Mouse (Mus musculus): ENCODE measurements around the gene Psmd4. TPM values are rescaled to one million over a fixed set of nuclear protein-coding genes. Genes with fewer than 3 reads are reported as not detected.
A peak's percentile ranks its signal among the peaks of the same experiment; 100 is the strongest.
"Not testable (repeated sequence)": the region's sequence is repeated elsewhere in the genome, so short reads cannot be mapped to it uniquely, and the experiment has no call there.

Gene Psmd4
- total RNA-seq, 1 experiment = 291 TPM

GRCm38 (mm10) chr3:95029291-95029827 is 13.1 kb downstream of the Psmd4 start:
- H3K27ac ChIP-seq (ENCODE audit: insufficient read depth, low read depth, low read length, poor library complexity, severe bottlenecking); H3K4me3 ChIP-seq (ENCODE audit: insufficient read depth in 1 of 2, low read depth in 1 of 2, low read length in 2 of 2, poor library complexity in 1 of 2, severe bottlenecking in 1 of 2); in situ Hi-C loops (cut with MboI; ENCODE audit: low sequenced_read_pairs in 2 of 2, unreplicated experiment in 2 of 2); H3K9ac ChIP-seq (ENCODE audit: insufficient read depth, low read depth, low read length, poor library complexity, severe bottlenecking); H3K9me3 ChIP-seq (ENCODE audit: control insufficient read depth, insufficient read depth, low read depth, low read length); DNase-seq (ENCODE audit: low read depth, low spot score): not testable (repeated sequence)
- peaks cover 0 to 11% of the 10 kb centered on the region in 2 experiments; a peak in 1 of 4 replicates for H3K4me1 ChIP-seq (ENCODE audit: control insufficient read depth in 2 of 2, insufficient read depth in 2 of 2, low read length in 2 of 2, poor library complexity in 1 of 2)
- peaks cover 23% of the 10 kb centered on the region for H3K36me3 ChIP-seq (ENCODE audit: control insufficient read depth, insufficient read depth, low read length, poor library complexity, severe bottlenecking)
- TF ChIP-seq ZNF384 (IDR thresholded peaks at IDR 0.05; ENCODE audit: low read depth, low read length) = peak; percentile 65

DNA sequence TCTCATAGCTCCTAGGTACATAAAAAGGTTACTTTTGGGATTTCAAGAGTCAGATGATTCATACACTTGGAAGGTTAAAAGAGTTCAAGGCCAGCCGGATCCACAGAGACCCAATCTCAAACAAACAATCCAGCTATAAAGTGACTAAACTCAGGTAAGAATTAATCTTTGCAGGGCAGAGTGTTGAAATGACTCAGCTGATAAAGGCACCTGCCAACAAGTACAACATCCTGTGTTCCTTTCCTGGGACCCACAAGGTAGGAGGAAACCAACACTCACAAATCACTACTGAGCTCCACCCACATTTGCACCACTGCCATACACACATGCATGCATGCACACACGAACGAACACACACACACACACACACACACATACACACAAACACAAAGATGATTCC is 13.8 kb downstream of the Psmd4 start:
- Histone ChIP-seq H3K4me1 (ENCODE audit: control insufficient read depth in 2 of 2, insufficient read depth in 2 of 2, low read length in 2 of 2, poor library complexity in 1 of 2) (peaks cover 0 to 12% of the 10 kb centered on the region in 2 experiments; a peak in 1 of 4 replicates), H3K4me3 (ENCODE audit: insufficient read depth in 1 of 2, low read depth in 1 of 2, low read length in 2 of 2, poor library complexity in 1 of 2, severe bottlenecking in 1 of 2) (no peak overlapping the region), H3K9me3 (ENCODE audit: control insufficient read depth, insufficient read depth, low read depth, low read length) (no peaks in the 10 kb centered on the region), H3K27ac (ENCODE audit: insufficient read depth, low read depth, low read length, poor library complexity, severe bottlenecking) (no peak overlapping the region), H3K9ac (ENCODE audit: insufficient read depth, low read depth, low read length, poor library complexity, severe bottlenecking) (no peak overlapping the region), H3K36me3 (ENCODE audit: control insufficient read depth, insufficient read depth, low read length, poor library complexity, severe bottlenecking) (peaks cover 18% of the 10 kb centered on the region)
- no peak for DNase-seq (ENCODE audit: low read depth, low spot score)
- no peak for TF ChIP-seq CHD2 (IDR thresholded peaks at IDR 0.05; ENCODE audit: low read depth, low read length)
- no peak for TF ChIP-seq ZNF384 (IDR thresholded peaks at IDR 0.05; ENCODE audit: low read depth, low read length)
- in situ Hi-C loops (cut with MboI; ENCODE audit: low sequenced_read_pairs in 2 of 2, unreplicated experiment in 2 of 2) = no loop called here

DNA sequence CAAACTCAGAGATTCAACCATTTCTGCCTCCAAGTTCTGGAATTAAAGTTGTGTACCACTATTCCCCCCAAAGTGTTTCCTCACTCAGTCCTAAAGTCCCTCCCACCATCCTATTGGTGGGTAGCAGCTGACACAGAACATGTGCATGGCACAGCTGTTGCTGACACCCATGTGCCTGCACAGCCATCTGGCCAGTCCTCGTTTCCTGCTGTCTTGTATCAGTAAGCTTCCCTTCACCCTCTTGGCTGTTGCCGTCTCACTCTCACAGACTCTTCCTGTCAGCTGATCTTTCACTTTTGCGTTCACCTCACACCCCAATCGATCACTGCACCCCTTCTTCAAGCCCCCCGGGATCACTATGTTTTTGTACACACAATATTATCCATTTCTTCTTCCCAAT is 14.7 kb downstream of the Psmd4 start:
- Histone ChIP-seq H3K9me3 (ENCODE audit: control insufficient read depth, insufficient read depth, low read depth, low read length) (no peaks in the 10 kb centered on the region), H3K4me3 (ENCODE audit: insufficient read depth in 1 of 2, low read depth in 1 of 2, low read length in 2 of 2, poor library complexity in 1 of 2, severe bottlenecking in 1 of 2) (no peak overlapping the region), H3K4me1 (ENCODE audit: control insufficient read depth in 2 of 2, insufficient read depth in 2 of 2, low read length in 2 of 2, poor library complexity in 1 of 2) (peaks cover 0 to 12% of the 10 kb centered on the region in 2 experiments; a peak in 1 of 4 replicates), H3K27ac (ENCODE audit: insufficient read depth, low read depth, low read length, poor library complexity, severe bottlenecking) (no peak overlapping the region), H3K9ac (ENCODE audit: insufficient read depth, low read depth, low read length, poor library complexity, severe bottlenecking) (no peak overlapping the region), H3K36me3 (ENCODE audit: control insufficient read depth, insufficient read depth, low read length, poor library complexity, severe bottlenecking) (peaks cover 11% of the 10 kb centered on the region)
- no peak for DNase-seq (ENCODE audit: low read depth, low spot score)
- in situ Hi-C loops (cut with MboI; ENCODE audit: low sequenced_read_pairs in 2 of 2, unreplicated experiment in 2 of 2) = no loop called here
- TF ChIP-seq ZNF384 (IDR thresholded peaks at IDR 0.05; ENCODE audit: low read depth, low read length) = no peak
- TF ChIP-seq HCFC1 (IDR thresholded peaks at IDR 0.05; ENCODE audit: borderline replicate concordance, insufficient read depth, low read length) = no peak
- TF ChIP-seq CHD2 (IDR thresholded peaks at IDR 0.05; ENCODE audit: low read depth, low read length) = no peak
- TF ChIP-seq MAFK (IDR thresholded peaks at IDR 0.05; ENCODE audit: insufficient read depth, low read depth, low read length) = no peak
- TF ChIP-seq ZC3H11A (IDR thresholded peaks at IDR 0.05; ENCODE audit: borderline replicate concordance, low read depth, low read length) = no peak

DNA sequence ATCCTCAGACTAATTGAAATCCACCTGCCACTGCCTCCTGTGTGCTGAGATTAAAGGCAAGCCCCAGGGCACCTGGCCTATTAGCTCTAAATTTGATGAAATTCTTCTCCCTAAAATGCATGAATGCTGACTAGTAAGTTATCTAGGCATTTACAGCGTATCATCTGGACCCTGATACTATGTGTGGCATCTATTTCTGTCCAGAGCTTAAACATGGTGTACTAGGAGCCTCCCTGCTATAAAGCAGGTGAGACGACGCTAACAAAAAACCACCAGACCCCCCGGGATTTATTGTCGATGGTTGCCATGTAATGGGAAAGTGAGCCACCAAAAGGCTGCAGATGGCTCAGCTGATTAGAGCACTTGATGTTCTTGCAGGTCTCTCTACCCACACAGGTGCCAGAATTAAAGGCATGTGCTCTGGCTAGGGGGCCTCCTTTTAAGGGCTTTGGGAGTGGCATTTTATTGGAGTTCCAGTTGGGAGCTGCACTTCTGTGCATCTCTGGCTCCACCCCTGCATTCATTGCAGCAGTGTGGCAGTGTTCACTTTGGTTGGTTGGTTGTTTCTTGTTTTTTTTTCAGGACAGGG is 15.3 kb downstream of the Psmd4 start:
- peaks cover 6% of the 10 kb centered on the region for H3K36me3 ChIP-seq (ENCODE audit: control insufficient read depth, insufficient read depth, low read length, poor library complexity, severe bottlenecking)
- in situ Hi-C loops (cut with MboI; ENCODE audit: low sequenced_read_pairs in 2 of 2, unreplicated experiment in 2 of 2) = no loop called here
- no peaks in the 10 kb centered on the region for H3K9me3 ChIP-seq (ENCODE audit: control insufficient read depth, insufficient read depth, low read depth, low read length)
- H3K4me1 ChIP-seq (ENCODE audit: control insufficient read depth in 2 of 2, insufficient read depth in 2 of 2, low read length in 2 of 2, poor library complexity in 1 of 2) = peaks cover 0 to 12% of the 10 kb centered on the region in 2 experiments; a peak in 1 of 4 replicates
- H3K27ac ChIP-seq (ENCODE audit: insufficient read depth, low read depth, low read length, poor library complexity, severe bottlenecking) = no peak overlapping the region
- H3K4me3 ChIP-seq (ENCODE audit: insufficient read depth in 1 of 2, low read depth in 1 of 2, low read length in 2 of 2, poor library complexity in 1 of 2, severe bottlenecking in 1 of 2) = no peak overlapping the region
- no peak for TF ChIP-seq CHD2 (IDR thresholded peaks at IDR 0.05; ENCODE audit: low read depth, low read length)
- TF ChIP-seq HCFC1 (IDR thresholded peaks at IDR 0.05; ENCODE audit: borderline replicate concordance, insufficient read depth, low read length) = no peak
- no peak for TF ChIP-seq ZC3H11A (IDR thresholded peaks at IDR 0.05; ENCODE audit: borderline replicate concordance, low read depth, low read length)
- no peak for TF ChIP-seq ZNF384 (IDR thresholded peaks at IDR 0.05; ENCODE audit: low read depth, low read length)
- no peak for TF ChIP-seq MAFK (IDR thresholded peaks at IDR 0.05; ENCODE audit: insufficient read depth, low read depth, low read length)
- H3K9ac ChIP-seq (ENCODE audit: insufficient read depth, low read depth, low read length, poor library complexity, severe bottlenecking) = no peak overlapping the region
- no peak for DNase-seq (ENCODE audit: low read depth, low spot score)

- in situ Hi-C loops (cut with MboI; ENCODE audit: low sequenced_read_pairs in 2 of 2, unreplicated experiment in 2 of 2) = no loop called here
- peaks cover 0 to 12% of the 10 kb centered on the region in 2 experiments; a peak in 1 of 4 replicates for H3K4me1 ChIP-seq (ENCODE audit: control insufficient read depth in 2 of 2, insufficient read depth in 2 of 2, low read length in 2 of 2, poor library complexity in 1 of 2)
- H3K9me3 ChIP-seq (ENCODE audit: control insufficient read depth, insufficient read depth, low read depth, low read length) = no peaks in the 10 kb centered on the region
- no peak for DNase-seq (ENCODE audit: low read depth, low spot score)
- H3K36me3 ChIP-seq (ENCODE audit: control insufficient read depth, insufficient read depth, low read length, poor library complexity, severe bottlenecking) = 0 out of 2 replicates have a peak, but pooled peaks cover 2% of the 10 kb centered on the region
- TF ChIP-seq MAFK (IDR thresholded peaks at IDR 0.05; ENCODE audit: insufficient read depth, low read depth, low read length) (no peak), ZNF384 (IDR thresholded peaks at IDR 0.05; ENCODE audit: low read depth, low read length) (no peak), HCFC1 (IDR thresholded peaks at IDR 0.05; ENCODE audit: borderline replicate concordance, insufficient read depth, low read length) (no peak), CHD2 (IDR thresholded peaks at IDR 0.05; ENCODE audit: low read depth, low read length) (no peak), ZC3H11A (IDR thresholded peaks at IDR 0.05; ENCODE audit: borderline replicate concordance, low read depth, low read length) (no peak)
- H3K4me3 ChIP-seq (ENCODE audit: insufficient read depth in 1 of 2, low read depth in 1 of 2, low read length in 2 of 2, poor library complexity in 1 of 2, severe bottlenecking in 1 of 2) = no peak overlapping the region
- H3K27ac ChIP-seq (ENCODE audit: insufficient read depth, low read depth, low read length, poor library complexity, severe bottlenecking) = no peak overlapping the region
- H3K9ac ChIP-seq (ENCODE audit: insufficient read depth, low read depth, low read length, poor library complexity, severe bottlenecking) = no peak overlapping the region
Measured at GRCm38 (mm10) chr3:95025202-95025601, 17.2 kb downstream of the Psmd4 start.

Measured in ES-E14 (cell line).